Mouse (Mus musculus) embryonic fibroblast, embryonic 13.5 days (primary cell): ENCODE results near the gene Ccnyl1.

ENCODE experiments used
- CTCF ChIP-seq: IDR thresholded peaks from 2 replicates; pipeline ENCODE4 v1.5.1; 2011; ENCODE audit warnings: mild to moderate bottlenecking, control low read depth, low read length, moderate library complexity, borderline replicate concordance; ENCODE audit not compliant: insufficient read depth
- POLR2A ChIP-seq: IDR thresholded peaks from 2 replicates; pipeline ENCODE4 v1.6.1; 2011; ENCODE audit warnings: low read depth, mild to moderate bottlenecking, control low read depth, low read length, moderate library complexity

- TF ChIP-seq POLR2A (no peak), CTCF (no peak)
Measured at GRCm38 (mm10) chr1:64653701-64654100, 36.6 kb upstream of the Ccnyl1 start.
